In genomic region chr15:95527461-95527947, GRCm38 (mm10) we compare ENCODE assay signal across 9 mouse cellular contexts. TPM values are rescaled to one million over a fixed set of nuclear protein-coding genes. Genes with fewer than 3 reads are reported as not detected.
DNase-seq lines count a peak whose midpoint lies in the region; ATAC-seq and TF ChIP-seq lines count a peak whose summit lies in the region.
"Had no signal": no experiment of that assay in that cellular context is flagged by ENCODE, and none has a peak within 500 bp of the region (broad histone marks: within the 10 kb centered on the region; RNA-seq: fewer than 3 reads in every experiment).

No protein-coding gene starts in this region.

- H3K27ac ChIP-seq in heart, postnatal 0 days (ENCODE audit: low read depth): no peak overlapping the region
- H3K27ac ChIP-seq in forebrain, embryonic 13.5 days: peak overlapping the region; percentile 83
- H3K27ac ChIP-seq in liver, postnatal 0 days (ENCODE audit: low read depth): no peak overlapping the region

- H3K36me3 ChIP-seq in heart, postnatal 0 days (replicated peaks; ENCODE audit: control insufficient read depth, insufficient read depth, low read length): no peaks in the 10 kb centered on the region
- no peaks in the 10 kb centered on the region for H3K36me3 ChIP-seq in forebrain, embryonic 13.5 days (ENCODE audit: poor library complexity, severe bottlenecking)
- H3K36me3 ChIP-seq in liver, postnatal 0 days (replicated peaks; ENCODE audit: insufficient read depth, low read length): no peaks in the 10 kb centered on the region

- peaks cover 40% of the 10 kb centered on the region for H3K27me3 ChIP-seq in heart, postnatal 0 days (ENCODE audit: control insufficient read depth, insufficient read depth, low read length)
- H3K27me3 ChIP-seq in forebrain, embryonic 13.5 days: no peaks in the 10 kb centered on the region
- peaks cover 27% of the 10 kb centered on the region for H3K27me3 ChIP-seq in liver, postnatal 0 days (ENCODE audit: insufficient read depth, low read length)

- 0% methylated on average over 28 of the region's 28 CpGs for WGBS in heart, postnatal 0 days
- WGBS in forebrain, embryonic 13.5 days: under 1% methylated on average over 28 of the region's 28 CpGs
- 1% methylated on average over 28 of the region's 28 CpGs for WGBS in liver, postnatal 0 days (ENCODE audit: insufficient replicate concordance)

- no peak for TF ChIP-seq CTCF in heart, postnatal 0 days (IDR thresholded peaks at IDR 0.05; ENCODE audit: low read depth)
- TF ChIP-seq CTCF in liver, postnatal 0 days (IDR thresholded peaks at IDR 0.05; ENCODE audit: low read depth): no peak

- no peaks in the 10 kb centered on the region for H3K9me3 ChIP-seq in heart, postnatal 0 days (replicated peaks; ENCODE audit: control insufficient read depth, low read length)
- H3K9me3 ChIP-seq in forebrain, embryonic 13.5 days (replicated peaks): no peaks in the 10 kb centered on the region
- no peaks in the 10 kb centered on the region for H3K9me3 ChIP-seq in liver, postnatal 0 days (ENCODE audit: low read length)

- no peak for ATAC-seq in heart, postnatal 0 days (ENCODE audit: insufficient read depth, low read depth)
- ATAC-seq in forebrain, embryonic 13.5 days: peak; percentile 23
- no peak for ATAC-seq in liver, postnatal 0 days
- no peak for ATAC-seq in megakaryocyte, adult 5-6 weeks (ENCODE audit: poor library complexity, severe bottlenecking)

- H3K4me2 ChIP-seq in heart, postnatal 0 days (ENCODE audit: low read depth, low read length): peak overlapping the region; percentile 72
- H3K4me2 ChIP-seq in forebrain, embryonic 13.5 days: peak overlapping the region; percentile 91
- H3K4me2 ChIP-seq in liver, postnatal 0 days (ENCODE audit: low read depth, low read length): peak overlapping the region; percentile 50

- peak overlapping the region; percentile 42 for H3K4me3 ChIP-seq in heart, postnatal 0 days (ENCODE audit: low read depth, low read length)
- H3K4me3 ChIP-seq in forebrain, embryonic 13.5 days: peak overlapping the region; percentile 75
- peak overlapping the region; percentile 21; the same call in 1 of the 2 replicates for H3K4me3 ChIP-seq in liver, postnatal 0 days (ENCODE audit: low read depth, low read length)

- no peaks in the 10 kb centered on the region; the same call in 1 of the 2 replicates for H3K4me1 ChIP-seq in heart, postnatal 0 days (ENCODE audit: control insufficient read depth, insufficient read depth)
- peaks cover 23% of the 10 kb centered on the region for H3K4me1 ChIP-seq in forebrain, embryonic 13.5 days
- H3K4me1 ChIP-seq in liver, postnatal 0 days (ENCODE audit: insufficient read depth): no peaks in the 10 kb centered on the region

- TF ChIP-seq EP300 in heart, postnatal 0 days (IDR thresholded peaks at IDR 0.05; ENCODE audit: low read depth): no peak
- no peak for TF ChIP-seq EP300 in liver, postnatal 0 days (IDR thresholded peaks at IDR 0.05; ENCODE audit: low read depth)

- no peak overlapping the region for H3K9ac ChIP-seq in heart, postnatal 0 days (replicated peaks; ENCODE audit: low read depth, low read length)
- peak overlapping the region; percentile 89 for H3K9ac ChIP-seq in forebrain, embryonic 13.5 days
- no peak overlapping the region for H3K9ac ChIP-seq in liver, postnatal 0 days (replicated peaks)

- no peak for DNase-seq in heart, postnatal 0 days (ENCODE audit: low spot score)
- no peak for DNase-seq in heart, adult 18-20 months
- peak; percentile 59 for DNase-seq in brain, adult 2 months (ENCODE audit: low read depth, low spot score)
- no peak for DNase-seq in liver, postnatal 0 days
- DNase-seq in spleen, postnatal 14 days (ENCODE audit: low spot score in 2 of 2): no peak
- DNase-seq in frontal cortex, postnatal 25 days (ENCODE audit: low spot score in 2 of 2): no peak

RNA-seq across cellular contexts. Expression of gene Nell2, which starts 0.9 kb away (rescaled TPM):
- total RNA-seq in heart, postnatal 0 days (2014; rRNA removed; ENCODE audit: low replicate concordance): 0.11 TPM in 1 of 2 replicates, not detected in the other
- polyA plus RNA-seq in heart, postnatal 0 days (2015; fragmentation: Nextera tagmentation; extraction: Ambion mirVana): 0.07 TPM in 1 of 2 replicates, not detected in the other
- not detected for total RNA-seq in heart, adult 18-20 months (2021)
- 124 and 150 TPM in 2 replicates for polyA plus RNA-seq in forebrain, embryonic 13.5 days (2015; fragmentation: Nextera tagmentation; extraction: Ambion mirVana)
- 0.07 and 0.18 TPM in 2 replicates for polyA plus RNA-seq in liver, postnatal 0 days (2015; fragmentation: Nextera tagmentation; extraction: Ambion mirVana)
- not detected in 2 replicates for total RNA-seq in megakaryocyte, adult 5-6 weeks (2015)
- total RNA-seq in megakaryocyte, adult 5-6 weeks (2017): not detected in 2 replicates
- total RNA-seq: hematopoietic stem cell, adult 5-6 weeks had no signal

Comparison
In these comparisons a context has a peak if more than half of its experiments do, and no peak if none do; other contexts are left out.
1. H3K4me3 ChIP-seq: peak in every context shown above with its lines; median percentile 75 in forebrain, embryonic 13.5 days; 42 in heart, postnatal 0 days; 21 in liver, postnatal 0 days.